Mouse (Mus musculus) liver, embryonic 14.5 days (tissue): ENCODE results near the gene Olfr145. TPM values are rescaled to one million over a fixed set of nuclear protein-coding genes. Genes with fewer than 3 reads are reported as not detected.

Experiments used
- ATAC-seq: fragments of 200-750 bp; cut with Nextera tagmentation; 2 replicates; pipeline ENCODE4 v1.8.0; 2017; ENCODE audit warnings: moderate number of reproducible peaks, mild to moderate bottlenecking, moderate library complexity; ENCODE audit not compliant: insufficient read depth
- DNase-seq, 3 experiments: peaks; one replicate each; pipeline ENCODE4 v3.0.0-alpha.2; 2012 to 2013; ENCODE audit warnings: low read depth in 3 of 3, low spot score in 3 of 3
- H3K27ac ChIP-seq: fragments of 300-500 bp; sonication (generic); 2 replicates; pipeline ENCODE4 v1.5.1; 2014; ENCODE audit warnings: moderate library complexity, mild to moderate bottlenecking, control low read depth, inconsistent platforms
- H3K27me3 ChIP-seq: fragments of 300-500 bp; sonication (generic); 2 replicates; pipeline ENCODE4 v1.6.1; 2014; ENCODE audit warnings: mild to moderate bottlenecking, low read length, moderate library complexity; ENCODE audit not compliant: control insufficient read depth, insufficient read depth
- H3K36me3 ChIP-seq: fragments of 300-500 bp; sonication (generic); replicated peaks from 2 replicates; pipeline ENCODE4 v1.6.1; 2014; ENCODE audit warnings: low read depth; ENCODE audit not compliant: control insufficient read depth, insufficient read depth
- H3K4me1 ChIP-seq, 2 experiments: fragments of 200-500 bp in 1 of 2; fragments of 300-500 bp in 1 of 2; sonication (generic) in 1 of 2; replicated peaks; 2 replicates each; pipeline ENCODE4 v1.6.1; 2012 to 2014; ENCODE audit warnings: antibody characterized with exemption in 1 of 2, inconsistent platforms in 1 of 2, low read length in 1 of 2; ENCODE audit not compliant: control insufficient read depth in 2 of 2, insufficient read depth in 2 of 2
- H3K4me2 ChIP-seq: fragments of 300-500 bp; sonication (generic); 2 replicates; pipeline ENCODE4 v1.6.1; 2014; ENCODE audit warnings: low read depth, mild to moderate bottlenecking, control low read depth, moderate library complexity
- H3K4me3 ChIP-seq, 2 experiments: fragments of 200-500 bp in 1 of 2; fragments of 300-500 bp in 1 of 2; sonication (generic) in 1 of 2; 2 replicates each; pipeline ENCODE4 v1.5.1; 2012 to 2014; ENCODE audit warnings: low read depth in 2 of 2, low read length in 2 of 2, mild to moderate bottlenecking in 2 of 2, control low read depth in 1 of 2, inconsistent platforms in 1 of 2, moderate library complexity in 1 of 2; ENCODE audit not compliant: insufficient read depth in 1 of 2
- H3K9ac ChIP-seq: fragments of 300-500 bp; sonication (generic); replicated peaks from 2 replicates; pipeline ENCODE4 v1.6.1; 2014; ENCODE audit warnings: mild to moderate bottlenecking, control low read depth, moderate library complexity
- H3K9me3 ChIP-seq: fragments of 300-500 bp; sonication (generic); 2 replicates; pipeline ENCODE4 v1.6.1; 2016; ENCODE audit warnings: low read length, mixed read lengths; ENCODE audit not compliant: control insufficient read depth
- CTCF ChIP-seq: IDR thresholded peaks from 2 replicates; pipeline ENCODE4 v1.5.1; 2016; ENCODE audit warnings: antibody characterized with exemption, low read depth, control low read depth
- EP300 ChIP-seq: IDR thresholded peaks from 2 replicates; pipeline ENCODE4 v1.6.1; 2016; ENCODE audit warnings: antibody characterized with exemption, low read depth
- WGBS: fragments of 180-500 bp; shearing (Covaris S2); extraction: QIAGEN DNeasy Blood & Tissue Kit; methylation state at CpG from one replicate; pipeline ENCODE4 v1.1.7; 2014; ENCODE audit not compliant: insufficient replicate concordance; 5-methylcytosine and 5-hydroxymethylcytosine counted together
- polyA plus RNA-seq, 2 experiments: library from polyadenylated mRNA; depleted of rRNA in 1 of 2; stranded (reverse) in 1 of 2; unstranded in 1 of 2; fragments of >200 nt; fragmentation: Nextera tagmentation in 1 of 2; extraction: Ambion mirVana in 1 of 2; gene quantifications; 2 replicates each; pipeline versions ENCODE4 v1.2.1 to v1.2.3; 2012 to 2014

Gene Olfr145
- polyA plus RNA-seq, 2 experiments: not detected

DNA sequence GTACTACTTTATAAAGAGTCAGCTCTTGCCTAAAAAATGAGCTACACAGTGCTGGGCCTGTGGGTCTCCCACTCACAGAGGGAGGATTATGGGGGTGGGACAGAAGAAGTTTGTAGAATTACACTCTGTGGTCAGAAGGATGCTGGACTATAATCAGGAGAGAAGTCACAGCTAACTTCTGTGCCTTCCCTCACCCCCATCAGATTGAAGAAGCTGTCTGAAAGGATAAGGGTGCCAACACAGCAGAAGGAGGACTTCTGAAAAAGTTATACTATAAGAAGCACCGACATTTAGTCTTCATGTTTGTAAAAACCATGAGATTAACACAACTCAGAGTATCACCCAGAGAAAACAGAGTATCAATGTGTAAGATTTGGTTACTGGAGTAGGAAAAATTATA is 25.4 kb upstream of the Olfr145 start:
- Histone ChIP-seq H3K27ac (no peak overlapping the region), H3K4me2 (no peak overlapping the region), H3K27me3 (no peaks in the 10 kb centered on the region), H3K9ac (no peak overlapping the region), H3K4me3 (no peak overlapping the region), H3K9me3 (no peaks in the 10 kb centered on the region), H3K36me3 (no peaks in the 10 kb centered on the region), H3K4me1 (no peaks in the 10 kb centered on the region)
- TF ChIP-seq CTCF (no peak), EP300 (no peak)
- ATAC-seq (no peak), DNase-seq (no peak)
- WGBS: 47% methylated on average over 1 of the region's 1 CpGs

DNA sequence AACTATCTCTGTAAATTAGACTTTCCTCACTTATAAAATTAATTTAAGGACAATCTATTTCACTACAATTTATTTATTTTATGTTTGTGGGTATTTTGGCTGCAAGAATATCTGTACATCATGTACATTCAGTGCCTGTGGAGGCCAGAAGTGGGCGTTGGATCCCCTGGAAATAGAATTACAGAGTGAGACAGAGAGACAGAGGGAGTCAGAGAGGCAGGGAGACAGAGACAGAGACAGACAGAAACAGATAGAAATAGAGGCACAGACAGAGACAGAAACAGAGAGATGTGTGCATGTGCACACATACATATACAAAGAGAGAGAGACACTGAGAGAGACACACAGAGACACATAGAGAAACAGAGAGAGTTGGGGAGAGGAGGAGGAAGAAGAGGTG is 25.0 kb upstream of the Olfr145 start:
- Histone ChIP-seq H3K9ac (no peak overlapping the region), H3K9me3 (no peaks in the 10 kb centered on the region), H3K27ac (no peak overlapping the region), H3K4me3 (no peak overlapping the region), H3K4me2 (no peak overlapping the region), H3K4me1 (no peaks in the 10 kb centered on the region), H3K27me3 (no peaks in the 10 kb centered on the region), H3K36me3 (no peaks in the 10 kb centered on the region)
- WGBS: 15% methylated on average over 1 of the region's 1 CpGs
- DNase-seq (no peak), ATAC-seq (no peak)
- no peak for TF ChIP-seq CTCF
- no peak for TF ChIP-seq EP300

DNA sequence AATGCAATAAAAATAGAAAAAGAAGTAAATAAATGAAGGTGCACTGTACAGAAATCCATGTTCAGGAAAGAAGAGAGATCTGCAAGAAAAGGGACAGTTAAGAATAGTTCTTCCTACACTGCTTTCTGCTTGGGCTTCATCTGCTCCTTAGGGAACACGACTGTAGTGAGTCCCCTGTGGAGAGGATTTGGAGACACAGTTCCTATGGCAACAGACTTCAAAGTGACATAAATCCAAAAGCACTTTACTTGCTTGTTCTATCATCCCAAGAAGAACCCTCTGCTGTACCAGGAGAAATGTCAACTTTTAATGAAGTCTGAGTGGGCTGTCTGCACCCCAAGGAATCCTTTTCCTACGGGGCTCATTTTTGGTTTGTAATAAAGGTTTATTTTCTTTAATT is 5.6 kb upstream of the Olfr145 start:
- H3K27ac ChIP-seq: no peak overlapping the region
- H3K9me3 ChIP-seq: no peaks in the 10 kb centered on the region
- no peaks in the 10 kb centered on the region for H3K27me3 ChIP-seq
- ATAC-seq: no peak
- DNase-seq: no peak
- H3K9ac ChIP-seq: no peak overlapping the region
- no peak for TF ChIP-seq CTCF
- TF ChIP-seq EP300: no peak
- H3K4me3 ChIP-seq: no peak overlapping the region
- H3K4me2 ChIP-seq: no peak overlapping the region
- H3K4me1 ChIP-seq: no peaks in the 10 kb centered on the region
- WGBS: 25% methylated on average over 2 of the region's 2 CpGs
- H3K36me3 ChIP-seq: no peaks in the 10 kb centered on the region

DNA sequence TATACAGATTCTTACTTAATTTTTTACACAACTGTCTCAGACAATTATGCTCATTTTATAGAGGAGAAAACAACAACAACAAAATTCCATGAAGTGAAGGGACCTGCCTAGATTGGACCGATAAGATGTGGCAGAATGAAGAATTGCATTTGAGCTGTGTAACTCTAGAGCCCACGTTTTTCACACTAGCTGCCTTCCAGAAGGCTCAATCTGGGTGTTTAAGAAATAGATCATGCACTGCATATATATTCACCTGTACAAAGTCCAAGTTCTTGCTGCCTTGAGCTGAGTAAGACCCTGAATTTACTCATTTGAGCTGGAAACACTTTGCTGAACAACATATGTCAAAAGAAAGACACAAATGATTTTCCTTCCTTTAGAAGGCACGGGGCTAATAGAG is 9.0 kb downstream of the Olfr145 start:
- Histone ChIP-seq H3K36me3 (no peaks in the 10 kb centered on the region), H3K27me3 (no peaks in the 10 kb centered on the region), H3K9ac (no peak overlapping the region), H3K9me3 (no peaks in the 10 kb centered on the region), H3K4me1 (no peaks in the 10 kb centered on the region), H3K4me2 (no peak overlapping the region), H3K4me3 (no peak overlapping the region), H3K27ac (no peak overlapping the region)
- TF ChIP-seq EP300: no peak
- TF ChIP-seq CTCF: no peak
- no peak for DNase-seq
- ATAC-seq: no peak
- 47% methylated on average over 3 of the region's 3 CpGs for whole genome bisulfite sequencing

DNA sequence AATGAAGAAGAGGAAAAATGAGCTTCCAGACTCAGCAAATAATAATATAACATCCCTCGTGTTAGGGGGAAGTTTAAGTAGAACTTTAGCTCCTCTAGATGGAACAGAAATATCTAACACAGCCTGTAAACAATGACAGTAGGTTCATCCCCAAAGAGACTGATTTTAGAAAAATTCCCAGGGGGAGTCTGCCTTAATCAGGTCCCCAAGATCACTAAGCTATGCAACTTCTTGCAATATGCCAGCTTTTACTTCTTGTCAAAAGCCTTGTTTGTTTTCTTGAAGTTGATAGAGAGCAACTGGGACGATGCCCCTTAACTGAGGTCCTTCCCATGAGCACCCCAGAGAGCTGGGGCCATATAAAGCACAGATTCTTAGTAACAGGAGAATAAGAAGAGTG is 21.0 kb downstream of the Olfr145 start, which contains the start of gene Olfr878:
Gene Olfr878 (plus strand): TSS at position 301 of the 400 bp plus-strand sequence.
- Histone ChIP-seq H3K27ac (no peak within 1 kb of the TSS), H3K4me2 (no peak within 1 kb of the TSS), H3K36me3 (no peaks in the 10 kb centered on the region), H3K4me1 (no peaks in the 10 kb centered on the region), H3K4me3 (no peak within 1 kb of the TSS), H3K9me3 (no peaks in the 10 kb centered on the region), H3K27me3 (no peaks in the 10 kb centered on the region), H3K9ac (no peak within 1 kb of the TSS)
- ATAC-seq (no peak), DNase-seq (no peak)
- no peak for TF ChIP-seq EP300
- TF ChIP-seq CTCF: no peak
- 51% methylated on average over 2 of the region's 2 CpGs for WGBS
